Mouse (Mus musculus): ENCODE results near the gene Rtn2. TPM values are rescaled to one million over a fixed set of nuclear protein-coding genes. Genes with fewer than 3 reads are reported as not detected.

Rtn2 gene
- polyA plus RNA-seq, 1 experiment from 2014 or later: 27.4 TPM

DNA sequence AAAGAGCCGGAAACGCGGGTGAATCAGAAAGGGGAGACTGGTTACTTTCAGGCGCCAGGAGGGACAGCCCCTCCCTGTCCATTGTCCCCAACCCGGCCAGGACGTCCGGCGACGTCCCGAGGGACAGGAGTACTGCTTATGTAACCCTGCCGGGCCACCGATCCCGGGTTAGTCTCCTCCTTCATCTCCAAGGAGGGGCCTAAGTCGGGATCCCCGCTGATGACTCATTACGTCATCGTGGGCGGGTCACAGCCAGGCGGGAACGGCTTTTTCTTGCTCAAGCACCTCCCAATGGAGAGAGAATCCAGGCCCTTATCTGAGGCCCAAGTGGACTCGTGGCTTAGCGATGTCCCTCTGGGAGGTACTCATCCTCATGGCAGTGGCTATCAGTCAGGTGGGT lies 44.7 kb downstream of the Rtn2 start:
- H3K9ac ChIP-seq (ENCODE audit: low read length): peak overlapping the region; percentile 63
- WGBS: 1% methylated on average over 22 of the region's 22 CpGs

DNA sequence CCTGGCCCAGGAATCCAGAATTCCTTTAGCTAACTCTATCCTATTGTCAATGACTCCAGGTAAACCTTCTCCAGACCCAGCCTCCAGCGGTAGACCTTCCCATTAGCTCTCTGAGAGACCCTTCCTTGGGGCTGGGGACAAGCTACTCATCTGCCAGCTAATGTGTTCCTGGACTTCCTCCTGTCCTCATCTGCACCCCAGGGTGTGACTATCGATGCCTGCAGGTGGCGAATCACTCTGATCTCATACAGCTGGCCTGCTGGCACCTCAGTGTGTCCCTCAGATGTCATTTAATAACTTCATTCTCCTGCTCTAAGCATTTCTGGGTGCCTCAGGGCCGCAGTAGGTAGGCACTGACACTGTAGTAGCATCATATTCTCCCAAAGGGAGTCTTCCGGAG lies 45.4 kb downstream of the Rtn2 start:
- Histone ChIP-seq H3K27ac (ENCODE audit: low read length) (peak overlapping the region; percentile 95), H3K4me2 (ENCODE audit: low read depth, low read length) (peak overlapping the region; percentile 65), H3K9ac (ENCODE audit: low read length) (peak overlapping the region; percentile 63)

More for the DNA sequence above, 44.7 kb downstream of the Rtn2 start:
- peaks cover 20% of the 10 kb centered on the region for H3K4me1 ChIP-seq (ENCODE audit: control insufficient read depth, insufficient read depth, low read length)
- H3K27ac ChIP-seq (ENCODE audit: low read length): peak overlapping the region; percentile 95
- no peaks in the 10 kb centered on the region for H3K9me3 ChIP-seq (replicated peaks; ENCODE audit: control insufficient read depth, low read length)
- no peaks in the 10 kb centered on the region for H3K27me3 ChIP-seq (ENCODE audit: control insufficient read depth, insufficient read depth, low read length)
- no peaks in the 10 kb centered on the region for H3K36me3 ChIP-seq (ENCODE audit: control insufficient read depth, insufficient read depth)
- peak overlapping the region; percentile 45 for H3K4me3 ChIP-seq (ENCODE audit: low read length)
- peak; percentile 86 for ATAC-seq (replicated peaks; ENCODE audit: extremely low read depth, insufficient read depth, low FRiP score)
- peak overlapping the region; percentile 65 for H3K4me2 ChIP-seq (ENCODE audit: low read depth, low read length)

GRCm38 (mm10) chr7:19328425-19328824 lies 46.0 kb downstream of the Rtn2 start:
- H3K9ac ChIP-seq (ENCODE audit: low read length): no peak overlapping the region
- H3K4me1 ChIP-seq (ENCODE audit: control insufficient read depth, insufficient read depth, low read length): peaks cover 20% of the 10 kb centered on the region
- H3K36me3 ChIP-seq (ENCODE audit: control insufficient read depth, insufficient read depth): no peaks in the 10 kb centered on the region
- no peak overlapping the region for H3K4me2 ChIP-seq (ENCODE audit: low read depth, low read length)
- H3K27ac ChIP-seq (ENCODE audit: low read length): no peak overlapping the region
- no peaks in the 10 kb centered on the region for H3K9me3 ChIP-seq (replicated peaks; ENCODE audit: control insufficient read depth, low read length)
- no peak for ATAC-seq (replicated peaks; ENCODE audit: extremely low read depth, insufficient read depth, low FRiP score)
- H3K4me3 ChIP-seq (ENCODE audit: low read length): no peak overlapping the region
- no peaks in the 10 kb centered on the region for H3K27me3 ChIP-seq (ENCODE audit: control insufficient read depth, insufficient read depth, low read length)

More for the DNA sequence above, 45.4 kb downstream of the Rtn2 start:
- Histone ChIP-seq H3K4me1 (ENCODE audit: control insufficient read depth, insufficient read depth, low read length) (peaks cover 20% of the 10 kb centered on the region), H3K27me3 (ENCODE audit: control insufficient read depth, insufficient read depth, low read length) (no peaks in the 10 kb centered on the region), H3K9me3 (replicated peaks; ENCODE audit: control insufficient read depth, low read length) (no peaks in the 10 kb centered on the region), H3K4me3 (ENCODE audit: low read length) (no peak overlapping the region), H3K36me3 (ENCODE audit: control insufficient read depth, insufficient read depth) (no peaks in the 10 kb centered on the region)
- no peak for ATAC-seq (replicated peaks; ENCODE audit: extremely low read depth, insufficient read depth, low FRiP score)
- WGBS: 72% methylated on average over 5 of the region's 5 CpGs

DNA sequence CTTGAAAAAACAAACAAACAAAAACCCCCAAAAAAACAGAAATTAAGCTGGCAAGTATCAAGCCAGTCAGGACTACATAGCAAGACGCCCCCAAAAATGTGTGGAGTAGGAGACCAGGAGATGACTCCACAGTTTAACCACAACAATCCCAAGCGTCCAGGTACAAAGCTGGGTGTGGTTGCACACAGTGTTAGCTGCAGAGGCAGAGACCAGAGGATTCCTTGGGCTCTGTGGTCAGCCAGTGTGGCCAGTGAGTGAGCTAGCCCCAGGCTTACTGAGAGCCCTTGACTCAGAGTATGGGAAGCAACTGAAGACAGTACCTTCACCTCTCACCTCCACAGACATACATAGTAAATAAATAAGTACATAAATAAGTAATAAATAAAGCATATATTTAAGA lies 49.5 kb downstream of the Rtn2 start:
- Histone ChIP-seq H3K4me3 (ENCODE audit: low read length) (no peak overlapping the region; the same call in 1 of the 2 replicates), H3K27ac (ENCODE audit: low read length) (no peak overlapping the region), H3K9me3 (replicated peaks; ENCODE audit: control insufficient read depth, low read length) (no peaks in the 10 kb centered on the region), H3K4me2 (ENCODE audit: low read depth, low read length) (peak overlapping the region; percentile 73; the same call in 1 of the 2 replicates), H3K9ac (ENCODE audit: low read length) (no peak overlapping the region), H3K4me1 (ENCODE audit: control insufficient read depth, insufficient read depth, low read length) (peaks cover 21% of the 10 kb centered on the region), H3K27me3 (ENCODE audit: control insufficient read depth, insufficient read depth, low read length) (no peaks in the 10 kb centered on the region), H3K36me3 (ENCODE audit: control insufficient read depth, insufficient read depth) (no peaks in the 10 kb centered on the region)
- no peak for ATAC-seq (replicated peaks; ENCODE audit: extremely low read depth, insufficient read depth, low FRiP score)
- WGBS: 85% methylated on average over 2 of the region's 2 CpGs

DNA sequence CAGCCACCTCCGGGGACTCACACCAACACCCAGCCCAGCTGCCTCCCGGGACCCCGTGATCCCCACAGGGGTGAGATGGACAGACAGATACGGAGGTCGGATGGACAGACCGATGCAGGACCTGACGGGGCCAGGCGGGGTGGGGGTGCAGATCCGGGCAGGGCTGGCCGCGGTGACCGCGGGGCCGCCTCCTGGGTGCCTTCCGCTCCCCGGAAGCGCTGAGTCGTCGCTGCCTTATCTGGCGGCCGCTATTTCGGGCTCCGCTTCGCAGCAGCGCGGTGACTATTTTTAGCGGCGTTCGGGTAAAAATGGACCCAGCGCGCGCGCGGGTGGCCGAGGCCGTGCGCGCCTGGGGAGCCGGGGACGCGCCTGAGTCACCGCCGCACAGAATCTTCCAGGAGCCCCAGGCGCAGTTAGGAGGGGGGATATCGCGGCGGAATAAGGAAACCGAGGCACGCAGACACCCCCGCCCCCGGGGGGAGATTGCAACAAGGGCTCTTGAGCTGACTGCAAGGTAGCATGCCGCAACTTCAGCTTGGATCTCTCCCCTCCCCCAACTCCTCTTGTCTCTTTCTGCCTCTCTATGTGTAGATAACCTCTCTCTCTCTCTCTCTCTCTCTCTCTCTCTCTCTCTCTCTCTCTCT lies 50.4 kb downstream of the Rtn2 start:
- peaks cover 14% of the 10 kb centered on the region for H3K4me1 ChIP-seq (ENCODE audit: control insufficient read depth, insufficient read depth, low read length)

DNA sequence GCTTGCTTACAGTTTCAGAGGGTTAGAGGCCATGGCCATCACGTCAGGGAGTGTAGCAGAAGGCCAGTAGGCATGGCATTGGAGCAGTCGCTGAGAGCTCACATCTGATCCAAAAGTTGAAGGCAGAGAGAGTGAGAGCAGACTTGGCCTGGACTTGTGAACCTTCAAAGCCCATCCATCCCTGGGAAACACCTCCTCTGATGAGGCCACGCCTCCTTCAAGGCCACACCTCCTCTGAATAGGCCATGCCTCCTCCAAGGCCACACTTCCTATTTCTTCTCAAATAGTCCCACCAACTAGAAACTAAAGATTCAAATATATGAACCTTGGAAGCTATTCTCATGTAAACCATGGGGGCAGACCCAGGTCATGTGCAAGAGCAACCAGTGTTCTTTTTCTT lies 53.2 kb downstream of the Rtn2 start:
- no peak overlapping the region for H3K9ac ChIP-seq (ENCODE audit: low read length)
- H3K27me3 ChIP-seq (ENCODE audit: control insufficient read depth, insufficient read depth, low read length): no peaks in the 10 kb centered on the region
- no peak overlapping the region for H3K27ac ChIP-seq (ENCODE audit: low read length)
- ATAC-seq (replicated peaks; ENCODE audit: extremely low read depth, insufficient read depth, low FRiP score): no peak
- no peaks in the 10 kb centered on the region for H3K36me3 ChIP-seq (ENCODE audit: control insufficient read depth, insufficient read depth)
- H3K4me3 ChIP-seq (ENCODE audit: low read length): no peak overlapping the region
- WGBS: 48% methylated on average over 3 of the region's 3 CpGs
- H3K4me1 ChIP-seq (ENCODE audit: control insufficient read depth, insufficient read depth, low read length): peaks cover 15% of the 10 kb centered on the region
- no peak overlapping the region for H3K4me2 ChIP-seq (ENCODE audit: low read depth, low read length)
- H3K9me3 ChIP-seq (replicated peaks; ENCODE audit: control insufficient read depth, low read length): no peaks in the 10 kb centered on the region

More for the DNA sequence above, 50.4 kb downstream of the Rtn2 start:
- ATAC-seq (replicated peaks; ENCODE audit: extremely low read depth, insufficient read depth, low FRiP score): peak; percentile 76
- no peaks in the 10 kb centered on the region for H3K36me3 ChIP-seq (ENCODE audit: control insufficient read depth, insufficient read depth)
- 0% methylated on average over 52 of the region's 52 CpGs for WGBS
- no peaks in the 10 kb centered on the region for H3K9me3 ChIP-seq (replicated peaks; ENCODE audit: control insufficient read depth, low read length)
- no peaks in the 10 kb centered on the region for H3K27me3 ChIP-seq (ENCODE audit: control insufficient read depth, insufficient read depth, low read length)
- H3K4me2 ChIP-seq (ENCODE audit: low read depth, low read length): peak overlapping the region; percentile 73
- H3K9ac ChIP-seq (ENCODE audit: low read length): peak overlapping the region; percentile 83
- H3K4me3 ChIP-seq (ENCODE audit: low read length): peak overlapping the region; percentile 63
- peak overlapping the region; percentile 89 for H3K27ac ChIP-seq (ENCODE audit: low read length)

DNA sequence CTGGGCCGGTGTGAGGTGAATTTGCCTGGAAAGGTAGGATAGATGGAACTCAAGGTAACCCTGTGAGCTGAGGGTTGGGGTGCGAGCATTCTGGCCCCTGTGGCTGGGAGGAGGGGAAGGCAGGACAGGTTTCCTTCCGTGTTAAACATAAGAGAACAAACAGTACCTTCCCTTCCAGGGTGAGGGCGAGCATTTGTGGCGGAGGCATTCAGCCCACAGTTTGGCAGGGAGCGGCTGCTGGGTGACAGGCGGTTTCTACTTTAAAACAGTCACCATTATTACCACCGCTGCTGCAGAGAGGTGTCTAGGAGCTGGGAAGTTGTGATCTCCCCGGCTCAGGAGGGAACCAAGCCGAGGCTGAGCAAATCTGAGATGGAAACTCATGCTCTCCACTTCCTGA lies 54.7 kb downstream of the Rtn2 start:
- ATAC-seq (replicated peaks; ENCODE audit: extremely low read depth, insufficient read depth, low FRiP score): no peak
- H3K36me3 ChIP-seq (ENCODE audit: control insufficient read depth, insufficient read depth): no peaks in the 10 kb centered on the region
- H3K27ac ChIP-seq (ENCODE audit: low read length): peak overlapping the region; percentile 12
- H3K9ac ChIP-seq (ENCODE audit: low read length): no peak overlapping the region
- H3K4me1 ChIP-seq (ENCODE audit: control insufficient read depth, insufficient read depth, low read length): peaks cover 23% of the 10 kb centered on the region
- no peak overlapping the region for H3K4me3 ChIP-seq (ENCODE audit: low read length)
- H3K27me3 ChIP-seq (ENCODE audit: control insufficient read depth, insufficient read depth, low read length): no peaks in the 10 kb centered on the region
- no peak overlapping the region for H3K4me2 ChIP-seq (ENCODE audit: low read depth, low read length)
- 54% methylated on average over 10 of the region's 10 CpGs for WGBS
- no peaks in the 10 kb centered on the region for H3K9me3 ChIP-seq (replicated peaks; ENCODE audit: control insufficient read depth, low read length)

GRCm38 (mm10) chr7:19338060-19338459 lies 55.6 kb downstream of the Rtn2 start:
- WGBS: 52% methylated on average over 2 of the region's 2 CpGs
- no peak overlapping the region for H3K27ac ChIP-seq (ENCODE audit: low read length)
- H3K9ac ChIP-seq (ENCODE audit: low read length): no peak overlapping the region
- H3K4me1 ChIP-seq (ENCODE audit: control insufficient read depth, insufficient read depth, low read length): peaks cover 26% of the 10 kb centered on the region
- no peaks in the 10 kb centered on the region for H3K9me3 ChIP-seq (replicated peaks; ENCODE audit: control insufficient read depth, low read length)
- no peak overlapping the region for H3K4me3 ChIP-seq (ENCODE audit: low read length)
- no peaks in the 10 kb centered on the region for H3K27me3 ChIP-seq (ENCODE audit: control insufficient read depth, insufficient read depth, low read length)
- no peak for ATAC-seq (replicated peaks; ENCODE audit: extremely low read depth, insufficient read depth, low FRiP score)
- no peaks in the 10 kb centered on the region for H3K36me3 ChIP-seq (ENCODE audit: control insufficient read depth, insufficient read depth)
- H3K4me2 ChIP-seq (ENCODE audit: low read depth, low read length): no peak overlapping the region

- Histone ChIP-seq H3K4me3 (ENCODE audit: low read length) (no peak overlapping the region), H3K9ac (ENCODE audit: low read length) (no peak overlapping the region), H3K4me2 (ENCODE audit: low read depth, low read length) (no peak overlapping the region), H3K36me3 (ENCODE audit: control insufficient read depth, insufficient read depth) (no peaks in the 10 kb centered on the region), H3K27me3 (ENCODE audit: control insufficient read depth, insufficient read depth, low read length) (no peaks in the 10 kb centered on the region), H3K4me1 (ENCODE audit: control insufficient read depth, insufficient read depth, low read length) (peaks cover 26% of the 10 kb centered on the region), H3K27ac (ENCODE audit: low read length) (no peak overlapping the region), H3K9me3 (replicated peaks; ENCODE audit: control insufficient read depth, low read length) (no peaks in the 10 kb centered on the region)
- WGBS: 48% methylated on average over 7 of the region's 7 CpGs
- ATAC-seq (replicated peaks; ENCODE audit: extremely low read depth, insufficient read depth, low FRiP score): no peak
These were observed 56.2 kb downstream of the Rtn2 start for GRCm38 (mm10) chr7:19338596-19338995.
